Mouse (Mus musculus): ENCODE results near the gene Fads2.
"Not testable (repeated sequence)": the region's sequence is repeated elsewhere in the genome, so short reads cannot be mapped to it uniquely, and the experiment has no call there.

Fads2 gene

GRCm38 (mm10) chr19:10101341-10102053 lies at the start of gene Fads2:
TSS of gene Fads2 (minus strand) at chr19:10101746.
- peaks cover 32% of the 10 kb centered on the region for H3K36me3 ChIP-seq (ENCODE audit: insufficient read depth, low read length)
- peak within 1 kb of the TSS; percentile 89 for H3K4me3 ChIP-seq (replicated peaks; ENCODE audit: low read length)
- H3K4me1 ChIP-seq (replicated peaks; ENCODE audit: low read depth, low read length), result peaks cover 45% of the 10 kb centered on the region
- TF ChIP-seq CTCF (conservative IDR thresholded peaks at IDR 0.05; ENCODE audit: low read length), result no peak
- no peak for TF ChIP-seq POU5F1 (IDR thresholded peaks at IDR 0.05; ENCODE audit: borderline replicate concordance, low read length)
- TF ChIP-seq NANOG (IDR thresholded peaks at IDR 0.05; ENCODE audit: borderline replicate concordance, low read length), result no peak
- peaks cover 20% of the 10 kb centered on the region for H3K27me3 ChIP-seq (ENCODE audit: insufficient read depth, low read length)
- H3K9me3 ChIP-seq (ENCODE audit: low read length), result no peaks in the 10 kb centered on the region

GRCm38 (mm10) chr19:10149189-10149588 lies 47.6 kb upstream of the Fads2 start:
- no peaks in the 10 kb centered on the region for H3K36me3 ChIP-seq (ENCODE audit: insufficient read depth, low read length)
- H3K4me3 ChIP-seq (replicated peaks; ENCODE audit: low read length), result no peak overlapping the region
- peaks cover 31% of the 10 kb centered on the region for H3K4me1 ChIP-seq (replicated peaks; ENCODE audit: low read depth, low read length)
- no peaks in the 10 kb centered on the region for H3K9me3 ChIP-seq (ENCODE audit: low read length)
- TF ChIP-seq CTCF (conservative IDR thresholded peaks at IDR 0.05; ENCODE audit: low read length), result no peak
- no peak for TF ChIP-seq POU5F1 (IDR thresholded peaks at IDR 0.05; ENCODE audit: borderline replicate concordance, low read length)
- no peak for TF ChIP-seq NANOG (IDR thresholded peaks at IDR 0.05; ENCODE audit: borderline replicate concordance, low read length)
- H3K27me3 ChIP-seq (ENCODE audit: insufficient read depth, low read length), result 0 out of 2 replicates have a peak, but pooled peaks cover 2% of the 10 kb centered on the region

- H3K4me1 ChIP-seq (replicated peaks; ENCODE audit: low read depth, low read length), result peaks cover 37% of the 10 kb centered on the region
- H3K4me3 ChIP-seq (replicated peaks; ENCODE audit: low read length), result no peak overlapping the region
- TF ChIP-seq POU5F1 (IDR thresholded peaks at IDR 0.05; ENCODE audit: borderline replicate concordance, low read length), result no peak
- TF ChIP-seq NANOG (IDR thresholded peaks at IDR 0.05; ENCODE audit: borderline replicate concordance, low read length), result no peak
- no peak for TF ChIP-seq CTCF (conservative IDR thresholded peaks at IDR 0.05; ENCODE audit: low read length)
- no peaks in the 10 kb centered on the region for H3K9me3 ChIP-seq (ENCODE audit: low read length)
- H3K36me3 ChIP-seq (ENCODE audit: insufficient read depth, low read length), result no peaks in the 10 kb centered on the region
- H3K27me3 ChIP-seq (ENCODE audit: insufficient read depth, low read length), result 0 out of 2 replicates have a peak, but pooled peaks cover 2% of the 10 kb centered on the region
Measured at GRCm38 (mm10) chr19:10148555-10148954, 47.0 kb upstream of the Fads2 start.

GRCm38 (mm10) chr19:10144464-10144863 lies 42.9 kb upstream of the Fads2 start:
- no peaks in the 10 kb centered on the region for H3K9me3 ChIP-seq (ENCODE audit: low read length)
- no peaks in the 10 kb centered on the region for H3K27me3 ChIP-seq (ENCODE audit: insufficient read depth, low read length)
- TF ChIP-seq CTCF (conservative IDR thresholded peaks at IDR 0.05; ENCODE audit: low read length), result no peak
- TF ChIP-seq NANOG (IDR thresholded peaks at IDR 0.05; ENCODE audit: borderline replicate concordance, low read length), result no peak
- no peak for TF ChIP-seq POU5F1 (IDR thresholded peaks at IDR 0.05; ENCODE audit: borderline replicate concordance, low read length)
- H3K36me3 ChIP-seq (ENCODE audit: insufficient read depth, low read length), result no peaks in the 10 kb centered on the region
- H3K4me1 ChIP-seq (replicated peaks; ENCODE audit: low read depth, low read length), result peaks cover 43% of the 10 kb centered on the region
- 0 out of 2 replicates have a peak overlapping the region, but pooled peaks have one; percentile 29 for H3K4me3 ChIP-seq (replicated peaks; ENCODE audit: low read length)

- Histone ChIP-seq H3K4me3 (replicated peaks; ENCODE audit: low read length) (no peak overlapping the region), H3K4me1 (replicated peaks; ENCODE audit: low read depth, low read length) (peaks cover 42% of the 10 kb centered on the region), H3K36me3 (ENCODE audit: insufficient read depth, low read length) (no peaks in the 10 kb centered on the region), H3K9me3 (ENCODE audit: low read length) (no peaks in the 10 kb centered on the region), H3K27me3 (ENCODE audit: insufficient read depth, low read length) (no peaks in the 10 kb centered on the region)
- TF ChIP-seq CTCF (conservative IDR thresholded peaks at IDR 0.05; ENCODE audit: low read length) (no peak), NANOG (IDR thresholded peaks at IDR 0.05; ENCODE audit: borderline replicate concordance, low read length) (0 out of 2 replicates have a peak, but pooled peaks have one; percentile 4), POU5F1 (IDR thresholded peaks at IDR 0.05; ENCODE audit: borderline replicate concordance, low read length) (no peak)
Measured at GRCm38 (mm10) chr19:10143667-10144066, 42.1 kb upstream of the Fads2 start.

GRCm38 (mm10) chr19:10139736-10140135 lies 38.2 kb upstream of the Fads2 start:
- Histone ChIP-seq H3K4me3 (replicated peaks; ENCODE audit: low read length) (no peak overlapping the region), H3K27me3 (ENCODE audit: insufficient read depth, low read length) (no peaks in the 10 kb centered on the region), H3K9me3 (ENCODE audit: low read length) (no peaks in the 10 kb centered on the region), H3K36me3 (ENCODE audit: insufficient read depth, low read length) (no peaks in the 10 kb centered on the region), H3K4me1 (replicated peaks; ENCODE audit: low read depth, low read length) (peaks cover 54% of the 10 kb centered on the region)
- TF ChIP-seq CTCF (conservative IDR thresholded peaks at IDR 0.05; ENCODE audit: low read length) (no peak), NANOG (IDR thresholded peaks at IDR 0.05; ENCODE audit: borderline replicate concordance, low read length) (no peak), POU5F1 (IDR thresholded peaks at IDR 0.05; ENCODE audit: borderline replicate concordance, low read length) (no peak)

GRCm38 (mm10) chr19:10137423-10137822 lies 35.9 kb upstream of the Fads2 start:
- TF ChIP-seq POU5F1 (IDR thresholded peaks at IDR 0.05; ENCODE audit: borderline replicate concordance, low read length) (no peak), NANOG (IDR thresholded peaks at IDR 0.05; ENCODE audit: borderline replicate concordance, low read length) (no peak), CTCF (conservative IDR thresholded peaks at IDR 0.05; ENCODE audit: low read length) (no peak)
- H3K27me3 ChIP-seq (ENCODE audit: insufficient read depth, low read length), result no peaks in the 10 kb centered on the region

GRCm38 (mm10) chr19:10134692-10135091 lies 33.1 kb upstream of the Fads2 start:
- H3K4me3 ChIP-seq (replicated peaks; ENCODE audit: low read length), result no peak overlapping the region
- TF ChIP-seq CTCF (conservative IDR thresholded peaks at IDR 0.05; ENCODE audit: low read length), result no peak
- TF ChIP-seq NANOG (IDR thresholded peaks at IDR 0.05; ENCODE audit: borderline replicate concordance, low read length), result no peak
- TF ChIP-seq POU5F1 (IDR thresholded peaks at IDR 0.05; ENCODE audit: borderline replicate concordance, low read length), result no peak
- H3K27me3 ChIP-seq (ENCODE audit: insufficient read depth, low read length), result no peaks in the 10 kb centered on the region

More at GRCm38 (mm10) chr19:10137423-10137822, 35.9 kb upstream of the Fads2 start:
- Histone ChIP-seq H3K36me3 (ENCODE audit: insufficient read depth, low read length) (no peaks in the 10 kb centered on the region), H3K4me1 (replicated peaks; ENCODE audit: low read depth, low read length) (peaks cover 45% of the 10 kb centered on the region), H3K4me3 (replicated peaks; ENCODE audit: low read length) (no peak overlapping the region), H3K9me3 (ENCODE audit: low read length) (no peaks in the 10 kb centered on the region)

GRCm38 (mm10) chr19:10129547-10129946 lies 28.0 kb upstream of the Fads2 start:
- not testable (repeated sequence) for H3K36me3 ChIP-seq (ENCODE audit: insufficient read depth, low read length); H3K9me3 ChIP-seq (ENCODE audit: low read length); H3K27me3 ChIP-seq (ENCODE audit: insufficient read depth, low read length)
- Histone ChIP-seq H3K4me3 (replicated peaks; ENCODE audit: low read length) (peak overlapping the region; percentile 41), H3K4me1 (replicated peaks; ENCODE audit: low read depth, low read length) (peaks cover 41% of the 10 kb centered on the region)

More at GRCm38 (mm10) chr19:10134692-10135091, 33.1 kb upstream of the Fads2 start:
- Histone ChIP-seq H3K9me3 (ENCODE audit: low read length) (no peaks in the 10 kb centered on the region), H3K4me1 (replicated peaks; ENCODE audit: low read depth, low read length) (peaks cover 62% of the 10 kb centered on the region), H3K36me3 (ENCODE audit: insufficient read depth, low read length) (no peaks in the 10 kb centered on the region)
